Mouse (Mus musculus) megakaryocyte, adult 5-6 weeks (primary cell): ENCODE data around the gene Sipa1l1. TPM values are rescaled to one million over a fixed set of nuclear protein-coding genes. Genes with fewer than 3 reads are reported as not detected.
"Not testable (repeated sequence)": the region's sequence is repeated elsewhere in the genome, so short reads cannot be mapped to it uniquely, and the experiment has no call there.

ENCODE experiments used
- ATAC-seq: 2 replicates; pipeline ENCODE4 v1.8.0; 2016; ENCODE audit warnings: mild to moderate bottlenecking, inconsistent platforms; ENCODE audit not compliant: poor library complexity, severe bottlenecking
- total RNA-seq, 2 experiments: library from RNA; stranded (forward) in 1 of 2; stranded (reverse) in 1 of 2; fragments of 153-499, 151-499 nt in 1 of 2; fragments of 221-1000, 200-1000 nt in 1 of 2; gene quantifications; 2 replicates each; pipeline versions ENCODE4 v1.2.3 to v1.2.4; 2015 to 2017

The Sipa1l1 gene
- total RNA-seq, 2 experiments from 2014 or later, result 7.0 to 8.1 TPM

DNA sequence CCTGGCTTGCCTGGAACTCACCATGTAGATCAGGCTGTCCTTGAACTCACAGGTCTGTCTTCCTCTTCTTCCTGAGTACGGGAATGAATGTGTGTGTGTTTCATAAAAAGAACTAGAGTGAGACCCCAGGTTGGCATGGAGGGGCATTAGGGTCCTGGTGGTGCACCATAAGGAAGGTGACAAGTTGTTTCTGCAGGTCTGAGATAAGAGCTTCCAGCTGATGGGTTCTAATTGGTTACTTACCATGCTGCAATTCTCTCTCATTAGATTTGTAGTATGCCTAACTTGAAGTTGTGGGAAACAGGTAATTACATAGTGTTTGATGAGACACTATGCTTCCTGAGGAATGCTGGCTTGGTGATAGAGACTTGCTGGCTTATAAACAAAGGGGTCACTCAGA lies 4.5 kb downstream of the Sipa1l1 start:
- no peak for ATAC-seq

DNA sequence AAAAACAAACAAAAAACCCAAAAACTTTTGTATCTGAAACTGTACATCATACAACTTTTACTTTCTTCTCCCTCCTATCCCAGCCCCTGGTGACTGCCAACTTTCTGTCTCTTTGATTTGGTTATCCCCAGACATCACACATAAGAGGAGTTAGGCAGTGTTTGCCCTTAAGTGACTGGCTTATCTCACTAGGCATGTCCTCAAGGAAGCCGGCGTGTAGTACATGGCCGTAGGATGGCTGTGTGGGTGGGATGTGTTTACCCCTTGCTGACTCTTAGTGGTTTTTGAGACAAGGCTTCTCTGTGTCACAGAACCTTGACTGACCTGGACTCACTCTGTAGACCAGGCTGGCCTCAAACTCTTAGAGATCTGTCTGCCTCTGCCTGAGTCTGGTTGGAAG lies 6.6 kb downstream of the Sipa1l1 start:
- ATAC-seq, result no peak

DNA sequence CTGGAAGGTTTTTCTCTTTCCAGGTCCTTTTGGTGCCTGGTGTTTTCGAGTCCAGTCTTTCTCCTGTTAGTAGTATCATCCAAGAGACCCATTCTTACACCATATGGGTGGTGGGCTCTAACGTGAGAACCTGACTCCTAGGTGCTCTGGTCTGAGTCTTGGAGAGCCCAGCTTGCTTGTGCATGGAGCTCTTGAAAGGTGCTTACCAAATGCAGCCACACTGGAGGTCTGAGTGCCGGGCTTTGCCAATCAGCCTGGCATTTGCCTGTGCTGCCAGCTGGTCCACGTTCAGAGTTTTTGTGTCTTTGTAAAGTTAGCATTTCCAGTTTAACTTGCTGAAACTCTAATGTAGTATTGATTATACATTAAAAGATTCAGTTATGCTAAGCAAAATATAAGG lies 9.5 kb downstream of the Sipa1l1 start:
- no peak for ATAC-seq

DNA sequence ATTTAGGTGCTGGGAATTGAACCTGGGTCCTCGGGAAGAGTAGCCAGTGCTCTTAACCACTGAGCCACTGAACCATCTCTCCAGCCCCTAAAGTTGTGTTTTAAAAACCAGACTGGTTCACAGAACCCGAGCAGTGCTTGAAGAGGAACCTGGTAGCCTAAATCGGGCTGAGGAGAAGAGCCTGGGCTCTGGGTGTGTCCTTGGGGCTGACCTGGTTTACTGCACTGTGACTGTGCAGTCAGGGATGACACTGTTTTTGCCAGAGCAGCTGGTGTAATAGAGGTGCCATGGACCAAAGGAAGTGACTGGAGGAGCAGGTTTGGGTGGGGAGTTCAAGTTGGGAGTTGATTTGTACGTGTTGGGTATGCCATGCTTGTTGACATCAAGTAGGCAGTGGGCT lies 10.5 kb downstream of the Sipa1l1 start:
- no peak for ATAC-seq

DNA sequence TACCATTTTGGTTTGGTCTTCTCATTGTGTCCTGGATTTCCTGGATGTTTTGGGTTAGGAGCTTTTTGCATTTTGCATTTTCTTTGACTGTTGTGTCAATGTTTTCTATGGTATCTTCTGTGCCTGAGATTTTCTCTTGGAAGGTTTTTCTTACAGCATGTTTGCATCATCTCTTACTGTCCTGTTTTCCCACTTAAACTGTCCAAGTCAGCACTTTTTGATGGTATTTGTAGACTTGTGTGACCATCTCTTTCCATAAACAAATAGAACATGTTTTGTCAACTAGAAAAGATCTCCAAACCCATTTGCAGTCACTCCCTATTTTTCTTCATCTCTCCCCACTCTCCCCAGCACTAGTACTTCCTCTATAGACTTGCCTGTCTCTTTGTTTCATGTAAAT lies 17.0 kb downstream of the Sipa1l1 start:
- ATAC-seq, result not testable (repeated sequence)

DNA sequence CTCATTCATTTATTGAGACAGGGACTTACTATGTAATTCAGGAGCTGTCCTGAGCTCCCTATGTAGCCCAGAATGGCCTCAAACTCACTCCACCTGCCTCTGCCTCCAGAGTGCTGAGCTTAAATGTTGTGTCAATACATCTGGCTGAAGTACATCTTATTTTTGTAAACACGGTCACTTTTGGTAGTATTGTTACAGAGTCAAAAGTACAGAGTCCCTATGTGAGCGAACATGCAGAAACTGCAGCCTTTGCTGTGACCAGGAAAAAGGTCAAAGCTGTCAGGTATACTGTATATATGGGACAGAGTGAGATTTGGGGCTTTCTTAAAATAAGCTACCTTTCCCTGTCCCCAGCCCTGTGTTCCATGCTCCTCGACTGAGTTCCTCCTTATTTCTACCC lies 17.6 kb downstream of the Sipa1l1 start:
- ATAC-seq, result no peak

DNA sequence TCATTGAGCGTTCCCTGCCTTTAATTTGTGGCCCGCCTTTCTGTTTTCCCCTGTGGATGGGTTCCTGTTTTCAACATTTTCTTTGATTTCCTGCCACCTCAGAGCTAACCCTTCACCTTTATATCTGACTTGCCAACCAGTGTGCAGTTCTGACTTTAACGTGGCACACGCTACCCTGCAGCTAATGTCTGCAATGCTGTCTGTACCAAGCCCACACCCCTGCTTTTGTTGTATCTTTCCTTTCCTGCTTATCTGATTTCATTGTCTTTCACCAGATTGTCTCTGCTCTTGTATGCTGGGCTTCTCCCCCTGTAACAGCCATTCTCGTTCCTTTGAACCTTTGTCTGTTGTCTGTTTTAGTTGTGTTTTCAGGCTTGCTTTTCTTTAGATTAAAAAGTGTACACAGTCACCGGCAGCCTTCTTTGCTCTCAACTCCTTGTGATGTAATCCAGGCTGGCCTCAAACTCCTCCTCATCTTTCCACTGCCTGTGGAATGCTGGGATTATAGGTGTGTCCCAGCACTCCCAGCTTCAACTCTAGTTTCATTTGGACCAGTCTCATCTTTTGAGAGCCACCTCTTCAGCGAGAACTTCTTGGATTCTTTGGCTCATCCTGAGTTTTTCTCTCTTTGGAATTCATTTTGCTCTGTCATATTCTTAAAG lies 18.2 kb downstream of the Sipa1l1 start:
- ATAC-seq, result no peak

DNA sequence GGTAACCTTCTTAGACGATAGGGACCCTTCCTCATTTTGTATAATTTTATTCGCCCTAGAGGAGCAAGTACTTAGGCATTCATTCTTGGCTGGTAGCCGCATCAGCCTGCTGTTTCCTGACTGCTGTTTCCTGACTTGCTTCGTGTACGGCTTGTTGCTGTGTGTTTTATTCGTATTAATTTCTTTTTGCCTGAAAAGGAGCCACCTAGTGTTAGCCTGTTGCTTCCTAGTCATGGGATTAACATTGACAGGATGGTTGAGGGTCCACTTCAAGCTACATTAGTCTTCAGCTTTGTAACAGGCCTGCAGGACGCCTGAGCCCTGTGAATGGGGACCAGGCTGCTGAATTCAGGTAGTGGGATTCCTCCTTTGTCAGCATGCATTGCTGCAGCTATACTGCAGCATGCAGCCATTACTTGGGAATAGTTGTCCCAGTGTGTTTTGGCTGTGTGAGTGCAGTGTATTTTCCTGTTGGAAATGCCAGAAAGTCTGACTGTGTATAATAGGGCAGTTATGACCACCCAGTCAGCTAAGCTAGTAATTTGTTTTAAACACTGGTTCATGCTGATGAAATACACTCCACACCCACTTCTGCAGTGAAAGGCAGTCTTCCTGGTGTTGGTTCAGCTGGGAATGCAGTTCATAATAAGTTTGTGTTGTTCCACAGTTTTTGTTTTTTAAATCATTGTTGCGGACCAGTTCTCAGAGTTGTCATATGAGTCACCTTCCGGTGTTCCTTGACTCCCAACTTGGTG lies 19.4 kb downstream of the Sipa1l1 start:
- no peak for ATAC-seq

DNA sequence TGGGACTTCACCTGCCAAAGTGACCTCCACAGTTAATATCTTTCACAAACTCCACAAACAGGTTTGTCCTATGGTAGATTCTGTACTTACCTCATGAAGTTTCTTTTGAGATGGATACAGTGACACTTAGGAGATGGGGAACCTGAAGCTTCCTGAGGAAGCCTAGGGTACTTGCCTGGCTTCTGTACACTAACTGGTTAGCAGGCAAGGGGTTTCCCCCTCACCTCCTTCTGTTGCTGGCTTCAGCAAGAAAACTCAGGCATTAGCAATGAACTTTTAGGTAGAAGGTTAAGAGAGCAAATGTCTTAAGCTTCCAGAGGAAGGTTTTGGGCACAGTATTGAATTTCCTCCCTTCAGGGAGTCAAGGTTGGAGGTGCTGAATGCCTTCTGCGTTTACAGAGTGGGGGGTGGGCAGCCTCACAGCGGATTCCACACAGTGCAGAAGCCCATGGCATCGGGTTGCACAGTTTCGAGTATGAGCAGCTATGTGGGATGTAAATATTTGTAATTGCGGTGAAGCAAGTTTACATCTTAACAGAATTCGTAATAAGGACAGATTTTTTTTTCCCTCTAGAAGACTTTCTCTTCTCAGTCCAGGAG lies 20.1 kb downstream of the Sipa1l1 start:
- no peak for ATAC-seq

DNA sequence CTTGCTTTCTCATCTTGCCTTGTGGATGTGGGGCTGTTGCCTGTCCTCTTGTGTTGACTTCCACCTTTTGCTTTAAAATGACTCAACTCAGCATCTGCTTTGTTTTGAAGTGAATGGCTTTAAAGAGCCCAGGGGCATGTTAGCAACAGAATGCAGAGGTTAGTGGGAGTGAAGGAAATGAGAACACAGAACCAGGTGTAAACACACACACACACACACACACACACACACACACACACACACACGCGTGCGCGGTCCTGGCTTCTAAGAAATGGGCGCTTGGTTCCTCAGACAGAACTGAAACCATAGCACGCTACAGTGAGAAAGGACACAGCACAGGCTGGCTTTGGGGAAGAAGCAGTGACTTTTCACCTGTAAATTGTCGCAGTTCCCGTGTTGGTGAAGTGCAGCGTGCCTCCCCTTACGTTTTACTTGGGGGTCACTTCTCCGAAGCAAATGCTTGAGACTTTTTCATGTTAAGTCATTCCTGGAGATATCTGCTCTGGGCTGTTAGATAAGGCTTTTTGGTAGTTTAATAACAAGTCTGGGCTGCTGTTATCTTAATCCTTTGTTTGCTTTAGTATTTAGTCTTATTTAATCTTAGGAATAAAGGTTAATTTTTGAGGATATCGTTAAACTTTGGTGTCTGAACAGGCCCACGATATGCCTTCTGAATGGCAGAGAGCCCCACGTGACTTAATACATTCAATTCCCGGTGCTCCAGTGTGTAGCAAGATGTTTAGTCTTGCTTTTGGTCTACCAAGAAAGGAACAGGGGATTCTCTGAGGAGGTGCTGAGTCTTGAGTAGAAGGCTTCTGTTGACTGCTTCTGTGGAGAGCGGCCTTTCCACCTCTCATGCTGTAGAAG lies 20.8 kb downstream of the Sipa1l1 start:
- ATAC-seq, result peak; percentile 70

DNA sequence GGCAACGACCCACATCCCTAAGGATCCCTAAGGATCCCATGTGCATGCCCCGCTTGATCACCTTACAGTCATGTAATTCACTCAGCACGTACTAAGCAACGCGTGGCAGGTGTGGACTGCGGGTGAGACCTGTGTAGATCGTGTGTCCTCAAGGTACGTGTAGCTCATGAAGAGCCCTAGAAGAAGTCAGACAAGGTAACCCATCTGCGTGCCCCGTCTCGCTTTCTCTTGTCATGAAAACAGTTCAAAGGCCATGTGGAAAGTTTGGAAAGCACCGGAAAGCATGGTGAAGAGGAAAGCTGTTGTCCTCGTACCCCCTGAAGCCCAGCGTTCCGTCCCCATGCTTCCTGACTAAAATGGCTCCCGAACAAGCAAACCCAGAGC lies 21.5 kb downstream of the Sipa1l1 start:
- ATAC-seq, result no peak

DNA sequence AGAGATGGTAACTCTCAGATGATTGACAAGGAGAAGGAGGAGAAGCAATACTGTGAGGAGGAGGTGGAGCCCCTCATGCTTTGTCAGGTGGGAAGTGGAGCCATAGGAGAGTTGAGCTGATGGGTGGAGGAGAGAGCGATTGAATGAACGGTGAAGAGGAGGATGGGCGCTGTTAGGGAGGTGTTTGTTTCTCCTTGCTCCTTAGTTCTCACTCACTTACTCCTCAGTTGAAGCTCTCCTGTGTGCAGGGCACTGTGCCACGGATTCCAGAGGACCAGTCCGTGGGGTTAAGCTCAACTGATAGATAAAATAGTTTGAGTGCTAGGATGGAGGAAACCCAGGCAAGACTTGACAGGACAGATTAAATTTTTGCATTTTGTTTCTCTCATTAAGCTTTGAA lies 22.6 kb downstream of the Sipa1l1 start:
- ATAC-seq, result no peak

DNA sequence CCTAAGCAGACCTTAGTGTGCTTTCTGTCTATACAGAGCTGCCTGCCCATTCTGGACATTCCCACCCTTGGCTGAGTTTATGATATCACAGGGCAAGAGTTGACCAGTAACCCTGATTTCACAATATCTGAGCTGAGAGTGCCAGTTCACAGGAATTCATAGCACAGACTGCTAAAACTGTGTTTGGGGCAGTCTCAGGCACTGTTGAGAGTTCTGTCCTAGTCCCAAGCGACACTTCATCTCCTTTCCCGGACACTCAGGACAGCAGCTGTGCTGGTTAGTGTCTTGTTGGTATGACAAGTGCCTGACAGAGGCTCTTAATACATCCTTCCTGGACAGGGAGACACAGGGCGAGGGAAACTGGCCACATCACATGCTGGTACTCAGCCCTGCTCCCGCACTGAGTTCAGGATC lies 23.5 kb downstream of the Sipa1l1 start:
- no peak for ATAC-seq

DNA sequence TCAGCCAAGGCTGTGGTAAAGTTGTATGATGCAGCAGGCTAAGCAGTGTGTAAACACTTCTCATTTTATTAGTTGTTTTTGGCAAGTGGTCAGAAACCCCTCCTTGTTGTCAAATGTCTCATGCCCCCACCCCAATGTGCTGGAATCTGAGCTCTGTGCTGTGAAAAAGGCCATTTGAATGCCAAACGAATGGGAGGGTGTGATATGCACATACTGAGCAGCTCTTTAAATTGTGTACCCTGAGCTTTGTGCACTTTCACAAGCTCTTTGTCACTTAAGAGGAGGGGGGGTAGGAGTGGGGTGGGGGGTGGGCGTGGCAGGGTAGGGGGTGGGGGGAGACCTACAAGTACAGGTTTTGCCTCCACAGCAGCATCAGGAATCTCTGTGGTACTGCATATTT lies 24.4 kb downstream of the Sipa1l1 start:
- no peak for ATAC-seq

DNA sequence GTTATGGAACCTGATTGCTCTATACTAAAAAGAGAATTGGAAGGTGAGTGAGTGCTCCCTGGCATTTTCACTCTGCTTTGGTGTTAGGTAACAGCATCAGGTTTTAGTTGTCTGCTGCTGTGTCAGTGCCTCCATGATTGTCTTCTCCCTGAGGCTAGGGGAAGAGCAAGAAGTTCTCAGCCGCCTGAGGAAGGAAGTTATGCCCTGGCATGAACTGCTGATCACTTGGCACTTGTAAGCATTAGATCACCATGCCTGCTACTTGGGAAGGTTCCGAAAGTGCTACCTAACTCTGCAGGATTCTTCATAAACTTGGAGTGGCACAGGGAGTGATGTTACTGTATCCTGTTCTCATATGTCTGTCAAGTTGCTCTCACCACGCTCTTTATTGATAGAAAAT lies 25.8 kb downstream of the Sipa1l1 start:
- ATAC-seq, result no peak

DNA sequence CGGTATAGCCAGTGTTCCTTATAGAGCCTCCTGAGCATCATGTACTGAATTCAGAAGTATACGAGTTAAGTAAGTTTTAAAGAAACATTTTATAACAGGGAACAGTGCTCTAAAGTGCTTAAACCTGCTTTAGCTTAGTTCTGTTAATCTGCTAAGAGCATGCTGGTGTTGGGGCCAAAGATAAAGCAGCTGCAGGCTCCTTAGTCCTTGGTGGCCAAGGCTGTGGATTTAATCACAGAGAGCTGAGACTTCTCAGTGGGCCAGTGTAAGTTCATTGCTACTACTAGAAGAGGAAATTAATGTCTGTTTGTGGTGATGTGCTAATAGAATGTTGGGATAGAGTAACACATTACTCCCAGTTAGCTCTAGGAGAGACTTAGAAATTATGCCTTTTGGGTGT lies 27.1 kb downstream of the Sipa1l1 start:
- no peak for ATAC-seq

DNA sequence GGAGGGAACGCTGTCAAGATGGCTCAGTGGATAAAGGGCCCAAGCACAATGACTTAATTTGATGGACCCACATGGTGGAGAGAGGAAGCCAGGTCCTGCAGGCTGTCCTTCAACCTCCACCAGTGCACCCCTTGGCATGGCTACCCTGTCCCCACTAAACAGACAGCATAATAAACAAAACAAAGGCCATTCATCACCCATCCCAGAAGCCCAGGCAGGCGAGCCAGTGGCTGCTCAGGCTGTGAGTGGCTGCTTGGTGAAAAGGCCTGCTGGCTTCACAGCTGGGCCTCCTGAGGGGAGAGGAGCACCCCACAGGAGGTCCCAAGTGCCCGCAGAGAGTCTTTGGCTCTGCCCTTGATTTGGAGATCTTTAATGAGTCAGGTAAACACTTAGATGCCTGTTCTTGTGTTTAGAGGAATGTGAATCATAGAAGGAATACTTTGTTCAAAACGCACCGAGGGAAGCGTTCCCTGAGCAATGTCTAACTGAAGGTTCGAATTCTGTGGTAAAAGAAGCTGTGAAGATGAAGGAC lies 27.6 kb downstream of the Sipa1l1 start:
- no peak for ATAC-seq

DNA sequence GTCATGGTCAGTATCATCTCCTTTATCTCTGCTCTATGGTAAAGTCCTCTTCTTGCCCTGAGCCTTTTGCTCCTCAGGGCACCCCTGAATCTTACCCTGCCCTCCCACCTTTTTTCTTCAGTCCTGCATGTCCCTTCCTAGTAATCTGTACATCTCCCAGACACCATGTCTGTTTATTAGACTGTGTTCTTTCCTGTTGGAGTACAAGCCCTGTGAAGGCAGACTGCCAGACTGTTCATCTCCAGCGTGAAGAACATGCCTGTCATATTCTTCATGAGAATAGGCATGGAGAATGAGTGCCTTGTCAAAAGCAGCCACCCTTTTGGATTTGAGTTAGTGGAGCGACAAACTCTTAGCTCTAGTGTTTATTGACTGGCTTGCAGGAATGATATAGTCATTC lies 28.1 kb downstream of the Sipa1l1 start:
- no peak for ATAC-seq

DNA sequence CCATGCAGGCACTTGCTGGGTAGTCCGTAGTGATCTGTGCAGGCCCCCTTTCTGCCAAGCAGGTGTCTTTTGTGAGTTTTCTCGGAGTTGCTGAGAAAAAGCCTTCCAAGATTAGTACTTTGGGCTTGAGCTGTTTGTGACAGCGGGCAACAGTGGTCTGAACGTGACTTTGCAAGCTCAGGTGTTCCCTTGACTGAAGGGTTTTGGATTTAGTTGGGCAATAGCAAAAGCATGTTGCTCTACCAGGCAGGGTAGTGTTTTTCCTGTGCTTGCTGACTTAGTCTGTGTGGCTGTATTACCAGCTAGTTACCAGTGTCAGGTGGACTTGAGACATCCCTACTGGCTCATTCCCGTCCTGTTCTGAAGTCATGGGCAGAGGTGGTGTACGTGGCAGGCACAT lies 30.2 kb downstream of the Sipa1l1 start:
- ATAC-seq, result no peak

DNA sequence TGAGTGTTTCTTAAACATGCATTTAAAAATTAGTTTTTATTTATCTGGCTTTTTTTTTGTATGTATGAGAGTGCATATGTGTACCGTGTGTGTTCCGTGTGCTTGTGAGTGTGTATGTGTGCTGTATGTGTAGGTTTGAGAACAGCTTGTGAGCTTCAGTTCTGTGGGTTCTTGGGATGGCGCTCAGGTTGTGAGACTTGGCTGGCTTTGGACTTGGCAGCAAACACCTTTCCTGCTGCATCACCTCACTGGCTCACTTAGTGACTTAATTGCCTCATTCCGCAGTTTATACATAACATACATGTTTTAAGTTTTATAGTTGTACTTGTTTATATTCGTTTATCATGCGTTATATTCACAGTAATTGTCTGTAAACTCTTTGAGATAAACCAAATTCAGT lies 35.0 kb downstream of the Sipa1l1 start:
- no peak for ATAC-seq
